Mouse (Mus musculus) liver, embryonic 11.5 days (tissue): ENCODE data around the gene Sfmbt2. TPM values are rescaled to one million over a fixed set of nuclear protein-coding genes. Genes with fewer than 3 reads are reported as not detected.
"Not testable (repeated sequence)": the region's sequence is repeated elsewhere in the genome, so short reads cannot be mapped to it uniquely, and the experiment has no call there.

Experiments
- ATAC-seq: fragments of 200-750 bp; cut with Nextera tagmentation; replicated peaks from 2 replicates; pipeline ENCODE4 v1.8.0; 2017; ENCODE audit warnings: moderate number of reproducible peaks, mild to moderate bottlenecking, moderate TSS enrichment, moderate library complexity; ENCODE audit not compliant: low FRiP score
- DNase-seq: peaks from one replicate; pipeline ENCODE4 v3.0.0-alpha.2; 2017; ENCODE audit warnings: low spot score
- H3K27ac ChIP-seq: fragments of 300-500 bp; sonication (generic); 2 replicates; pipeline ENCODE4 v1.5.1; 2014; ENCODE audit warnings: mild to moderate bottlenecking, low read depth, low read length, control low read depth
- H3K27me3 ChIP-seq: fragments of 300-500 bp; sonication (generic); replicated peaks from 2 replicates; pipeline ENCODE4 v1.6.1; 2014; ENCODE audit warnings: low read length, mixed read lengths; ENCODE audit not compliant: control insufficient read depth, insufficient read depth
- H3K36me3 ChIP-seq: fragments of 300-500 bp; sonication (generic); 2 replicates; pipeline ENCODE4 v1.6.1; 2014; ENCODE audit warnings: mild to moderate bottlenecking, low read length, moderate library complexity, mixed read lengths; ENCODE audit not compliant: control insufficient read depth, insufficient read depth
- H3K4me1 ChIP-seq: fragments of 300-500 bp; sonication (generic); replicated peaks from 2 replicates; pipeline ENCODE4 v1.6.1; 2014; ENCODE audit warnings: low read length, mixed read lengths; ENCODE audit not compliant: control insufficient read depth, insufficient read depth
- H3K4me2 ChIP-seq: fragments of 300-500 bp; sonication (generic); 2 replicates; pipeline ENCODE4 v1.6.1; 2014; ENCODE audit warnings: mild to moderate bottlenecking, control low read depth, moderate library complexity
- H3K4me3 ChIP-seq: fragments of 300-500 bp; sonication (generic); 2 replicates; pipeline ENCODE4 v1.5.1; 2014; ENCODE audit warnings: low read depth, low read length, control low read depth
- H3K9ac ChIP-seq: fragments of 300-500 bp; sonication (generic); 2 replicates; pipeline ENCODE4 v1.6.1; 2014; ENCODE audit warnings: low read depth, low read length, control low read depth
- H3K9me3 ChIP-seq: fragments of 300-500 bp; sonication (generic); 2 replicates; pipeline ENCODE4 v1.6.1; 2016; ENCODE audit warnings: low read length, inconsistent platforms, mixed read lengths; ENCODE audit not compliant: control insufficient read depth
- WGBS: fragments of 180-500 bp; shearing (Covaris S2); extraction: QIAGEN DNeasy Blood & Tissue Kit; methylation state at CpG from one replicate; pipeline ENCODE4 v1.1.7; 2014; 5-methylcytosine and 5-hydroxymethylcytosine counted together
- polyA plus RNA-seq: library from polyadenylated mRNA; unstranded; fragments of >200 nt; fragmentation: Nextera tagmentation; extraction: Ambion mirVana; gene quantifications from 2 replicates; pipeline ENCODE4 v1.2.1, GENCODE M21; 2014

The Sfmbt2 gene
- polyA plus RNA-seq, 1 experiment from 2014 or later: 1.9 TPM

DNA sequence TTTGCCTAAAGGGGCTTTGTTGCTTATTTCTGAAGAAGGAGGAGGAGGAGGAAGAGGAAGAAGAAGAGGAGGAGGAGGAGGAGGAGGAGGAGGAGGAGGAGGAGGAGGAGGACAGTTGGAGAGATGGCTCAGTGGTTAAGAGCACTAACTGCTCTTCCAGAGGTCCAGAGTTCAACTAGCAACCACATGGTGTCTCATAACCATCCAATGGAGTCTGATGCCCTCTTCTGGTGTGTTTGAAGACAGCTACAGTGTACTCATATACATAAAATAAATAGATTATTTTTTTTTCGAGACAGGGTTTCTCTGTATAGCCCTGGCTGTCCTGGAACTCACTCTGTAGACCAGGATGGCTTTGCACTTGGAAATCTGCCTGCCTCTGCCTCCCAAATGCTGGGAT lies 26.2 kb upstream of the Sfmbt2 start:
- not testable (repeated sequence) for H3K27ac ChIP-seq, H3K4me2 ChIP-seq, H3K9ac ChIP-seq, H3K4me3 ChIP-seq, H3K27me3 ChIP-seq, H3K4me1 ChIP-seq, ATAC-seq, DNase-seq, H3K9me3 ChIP-seq, H3K36me3 ChIP-seq
- 77% methylated on average over 1 of the region's 1 CpGs for WGBS

DNA sequence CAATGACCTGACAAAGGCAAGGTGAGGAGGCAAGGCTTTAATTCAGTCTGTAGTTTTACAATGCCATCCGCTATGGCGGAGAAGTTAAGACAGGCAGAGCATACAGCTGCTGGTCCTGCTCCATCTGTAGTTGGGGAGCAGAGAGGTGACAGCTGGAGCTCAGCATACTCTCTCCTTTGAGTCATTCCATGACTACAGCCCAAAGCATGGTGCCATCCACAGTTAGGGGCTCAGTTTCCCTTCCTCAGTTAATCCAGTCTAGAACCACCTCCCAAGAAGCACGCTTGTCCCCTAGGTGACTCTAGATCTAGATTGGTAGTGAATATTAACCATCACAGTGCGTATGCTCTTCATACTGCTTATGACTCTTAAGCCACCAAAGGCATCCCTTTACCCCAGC lies 23.1 kb upstream of the Sfmbt2 start:
- Histone ChIP-seq H3K4me3 (no peak overlapping the region), H3K4me1 (no peaks in the 10 kb centered on the region), H3K27me3 (no peaks in the 10 kb centered on the region), H3K9me3 (no peaks in the 10 kb centered on the region), H3K27ac (no peak overlapping the region), H3K4me2 (no peak overlapping the region), H3K9ac (no peak overlapping the region), H3K36me3 (no peaks in the 10 kb centered on the region)
- 85% methylated on average over 4 of the region's 4 CpGs for WGBS
- ATAC-seq (no peak), DNase-seq (no peak)

DNA sequence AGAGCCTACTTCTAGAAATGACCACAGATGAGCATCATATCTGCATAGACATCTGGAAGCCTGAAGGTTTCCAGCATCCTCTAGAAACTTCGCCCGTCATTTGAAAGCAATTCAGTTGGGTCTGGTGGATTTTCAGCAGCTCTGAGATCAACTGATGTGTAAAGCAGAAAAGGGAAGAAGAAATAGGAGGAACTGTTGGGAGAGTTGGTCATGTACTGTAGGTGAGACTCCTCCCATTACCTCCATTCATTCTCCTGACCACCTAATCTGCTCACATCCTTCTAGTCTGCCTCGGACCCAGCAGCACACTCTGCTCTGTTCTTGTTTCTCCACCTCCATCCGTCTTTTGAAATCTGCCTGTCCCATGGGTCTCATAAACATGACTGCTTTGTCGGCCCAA lies 22.3 kb upstream of the Sfmbt2 start:
- no peak overlapping the region for H3K9ac ChIP-seq
- no peaks in the 10 kb centered on the region for H3K4me1 ChIP-seq
- no peaks in the 10 kb centered on the region for H3K9me3 ChIP-seq
- H3K27me3 ChIP-seq: no peaks in the 10 kb centered on the region
- 76% methylated on average over 5 of the region's 5 CpGs for WGBS
- DNase-seq: no peak
- no peak overlapping the region for H3K4me3 ChIP-seq
- H3K4me2 ChIP-seq: no peak overlapping the region
- ATAC-seq: no peak
- H3K27ac ChIP-seq: no peak overlapping the region
- H3K36me3 ChIP-seq: no peaks in the 10 kb centered on the region

DNA sequence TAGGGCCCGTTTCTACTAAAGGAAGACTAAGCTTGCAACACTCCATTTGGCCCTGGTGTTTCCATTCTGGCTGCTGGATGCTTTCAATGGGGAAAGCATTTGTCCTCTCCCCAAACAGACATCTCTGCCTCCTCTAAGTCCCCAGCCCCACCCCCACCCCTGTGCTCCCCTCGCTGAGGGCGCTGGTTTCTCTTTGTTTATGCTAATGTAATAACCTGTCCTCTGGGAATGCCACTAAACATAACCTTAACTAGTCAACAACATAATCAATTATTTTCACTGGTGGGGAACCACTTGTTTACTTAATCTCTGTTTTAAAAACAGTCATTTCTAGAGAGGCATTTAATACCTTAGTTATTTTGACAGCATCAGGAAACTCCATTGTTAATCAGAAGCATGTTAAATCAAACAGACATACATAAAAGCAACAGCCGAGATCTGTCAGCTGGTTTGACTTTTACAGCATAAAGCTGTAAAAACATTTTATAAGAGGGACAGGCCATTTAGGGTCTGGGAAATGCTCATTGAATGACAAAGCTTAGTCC lies 20.0 kb upstream of the Sfmbt2 start:
- no peaks in the 10 kb centered on the region for H3K27me3 ChIP-seq
- WGBS: 27% methylated on average over 4 of the region's 4 CpGs
- H3K9ac ChIP-seq: no peak overlapping the region
- H3K27ac ChIP-seq: no peak overlapping the region
- no peaks in the 10 kb centered on the region for H3K9me3 ChIP-seq
- DNase-seq: no peak
- no peaks in the 10 kb centered on the region for H3K36me3 ChIP-seq
- ATAC-seq: no peak
- no peak overlapping the region for H3K4me3 ChIP-seq
- H3K4me1 ChIP-seq: no peaks in the 10 kb centered on the region
- no peak overlapping the region for H3K4me2 ChIP-seq

DNA sequence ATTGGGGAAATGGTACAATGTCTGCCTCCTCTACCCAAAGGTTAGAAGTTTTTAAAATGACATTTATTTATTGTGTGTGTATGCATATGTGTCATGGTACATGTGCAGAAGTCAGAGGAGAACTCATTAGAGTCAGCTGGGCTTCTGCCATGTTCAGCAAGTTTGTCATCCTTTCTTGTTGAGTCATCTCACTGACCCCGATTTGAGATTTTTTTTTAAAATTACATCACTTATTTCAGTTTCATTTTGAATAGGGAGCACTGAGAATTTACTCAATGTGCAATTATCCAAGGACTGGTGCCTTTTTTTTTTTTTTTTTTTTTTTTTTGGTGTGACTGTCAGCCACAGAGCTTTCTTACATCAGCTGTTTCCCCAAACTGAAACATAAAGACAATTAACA lies 19.2 kb upstream of the Sfmbt2 start:
- Histone ChIP-seq H3K4me1 (no peaks in the 10 kb centered on the region), H3K27me3 (no peaks in the 10 kb centered on the region), H3K4me3 (no peak overlapping the region), H3K9me3 (no peaks in the 10 kb centered on the region), H3K36me3 (no peaks in the 10 kb centered on the region), H3K27ac (no peak overlapping the region), H3K9ac (no peak overlapping the region), H3K4me2 (no peak overlapping the region)
- WGBS: 70% methylated on average over 1 of the region's 1 CpGs
- ATAC-seq (no peak), DNase-seq (no peak)

DNA sequence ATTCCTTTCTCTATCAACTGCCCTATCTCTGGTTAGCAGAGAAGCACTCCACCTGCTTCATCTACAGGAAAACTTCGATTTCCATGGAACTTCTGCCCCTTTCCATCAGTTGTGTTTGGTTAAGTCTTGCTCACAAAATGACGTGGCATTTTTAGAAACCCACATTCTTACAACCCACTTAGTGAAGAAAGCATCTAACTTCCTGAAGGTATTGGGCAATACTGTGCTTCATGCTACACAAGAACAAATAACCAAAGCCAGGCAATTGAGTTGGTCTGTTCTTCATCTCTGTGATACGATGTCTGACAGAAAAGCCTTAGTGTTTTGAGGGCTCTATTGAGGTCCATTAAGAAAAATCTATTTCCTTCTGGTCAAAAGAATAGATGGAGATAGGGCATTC lies 17.4 kb upstream of the Sfmbt2 start:
- Histone ChIP-seq H3K27ac (no peak overlapping the region), H3K4me1 (no peaks in the 10 kb centered on the region), H3K27me3 (no peaks in the 10 kb centered on the region), H3K9me3 (no peaks in the 10 kb centered on the region), H3K36me3 (no peaks in the 10 kb centered on the region), H3K4me3 (no peak overlapping the region), H3K9ac (no peak overlapping the region), H3K4me2 (no peak overlapping the region)
- 50% methylated on average over 3 of the region's 3 CpGs for WGBS
- DNase-seq (no peak), ATAC-seq (no peak)

DNA sequence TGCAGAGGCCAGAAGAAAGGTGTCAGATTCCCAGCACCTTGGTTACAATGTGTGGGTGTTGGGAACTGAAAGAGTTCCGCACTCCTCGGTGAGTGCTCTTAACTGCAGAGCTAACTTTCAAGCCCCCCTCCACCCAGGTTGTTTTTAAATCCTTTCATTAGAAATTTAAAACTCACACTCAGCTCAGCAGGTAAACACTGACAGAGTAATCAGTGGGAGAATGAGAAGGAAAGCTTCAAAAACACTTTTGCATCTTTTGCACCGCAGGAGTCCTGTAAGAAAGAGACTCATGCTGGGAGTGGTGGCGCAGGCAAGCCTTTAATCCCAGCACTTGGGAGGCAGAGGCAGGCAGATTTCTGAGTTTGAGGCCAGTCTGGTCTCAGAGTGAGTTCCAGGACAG lies 16.4 kb upstream of the Sfmbt2 start:
- Histone ChIP-seq H3K27me3 (no peaks in the 10 kb centered on the region), H3K4me2 (no peak overlapping the region), H3K9me3 (no peaks in the 10 kb centered on the region), H3K27ac (no peak overlapping the region), H3K4me3 (no peak overlapping the region), H3K9ac (no peak overlapping the region), H3K4me1 (no peaks in the 10 kb centered on the region), H3K36me3 (no peaks in the 10 kb centered on the region)
- ATAC-seq (no peak), DNase-seq (no peak)
- 74% methylated on average over 4 of the region's 4 CpGs for WGBS

DNA sequence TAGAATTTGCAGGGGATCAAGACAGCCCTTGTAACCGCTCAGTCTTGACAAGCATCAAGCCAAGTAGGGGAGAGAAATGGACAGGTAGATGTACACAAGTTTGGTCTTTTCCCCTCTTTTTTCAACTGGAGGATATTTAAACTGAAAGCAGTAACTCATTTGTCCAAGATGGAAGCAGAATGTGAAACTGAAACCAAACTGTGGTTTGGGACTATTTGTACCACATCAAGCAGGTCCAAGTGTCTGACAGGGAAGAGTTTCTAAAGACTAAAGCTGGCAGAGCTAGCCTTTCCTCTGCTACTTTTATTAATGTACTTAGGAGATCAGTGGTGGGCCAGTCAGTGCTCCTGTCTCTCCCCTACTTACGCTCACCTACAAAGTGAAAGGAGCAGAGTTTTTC lies 10.4 kb upstream of the Sfmbt2 start:
- Histone ChIP-seq H3K27ac (no peak overlapping the region), H3K4me2 (no peak overlapping the region), H3K36me3 (no peaks in the 10 kb centered on the region), H3K9me3 (no peaks in the 10 kb centered on the region), H3K27me3 (no peaks in the 10 kb centered on the region), H3K9ac (no peak overlapping the region), H3K4me1 (no peaks in the 10 kb centered on the region), H3K4me3 (no peak overlapping the region)
- WGBS: 82% methylated on average over 2 of the region's 2 CpGs
- DNase-seq (no peak), ATAC-seq (no peak)

DNA sequence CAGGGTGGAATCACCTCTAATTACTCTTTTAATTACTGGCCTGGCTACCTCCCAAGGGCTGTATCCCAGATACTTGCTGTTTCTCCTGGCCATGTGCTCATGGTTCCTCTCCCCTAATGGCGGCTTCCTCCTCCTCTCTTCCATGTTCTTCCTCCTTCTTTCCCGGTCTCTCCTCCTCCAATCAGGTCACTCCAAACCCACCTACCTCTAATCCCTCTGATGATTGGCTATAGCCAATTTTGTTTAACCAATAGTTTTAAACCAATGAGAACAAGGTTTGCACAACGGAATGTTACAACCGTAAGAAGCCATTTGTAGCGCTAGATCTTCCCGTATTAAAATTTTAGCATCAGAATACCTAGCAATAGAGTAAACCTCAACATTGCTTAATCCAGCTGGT lies 5.2 kb upstream of the Sfmbt2 start:
- H3K4me2 ChIP-seq: no peak overlapping the region
- ATAC-seq: no peak
- H3K36me3 ChIP-seq: no peaks in the 10 kb centered on the region
- H3K4me3 ChIP-seq: no peak overlapping the region
- H3K4me1 ChIP-seq: no peaks in the 10 kb centered on the region
- H3K27ac ChIP-seq: no peak overlapping the region
- H3K27me3 ChIP-seq: peaks cover 24% of the 10 kb centered on the region
- no peak overlapping the region for H3K9ac ChIP-seq
- no peak for DNase-seq
- H3K9me3 ChIP-seq: no peaks in the 10 kb centered on the region
- WGBS: 92% methylated on average over 6 of the region's 6 CpGs
